Mouse (Mus musculus): ENCODE data around the gene Timm22.

GRCm38 (mm10) chr11:76406702-76407583 is at the start of gene Timm22:
- TF ChIP-seq CTCF (conservative IDR thresholded peaks at IDR 0.05; ENCODE audit: insufficient read depth, insufficient read length, low read depth, low read length): peak; percentile 100; the same call in 1 of the 2 replicates
- TF ChIP-seq POLR2A (IDR thresholded peaks at IDR 0.05; ENCODE audit: low read depth, low read length): peak; percentile 31

Measured in kidney, adult 2 months (tissue).